Mouse (Mus musculus) cerebellum, adult 11 months (tissue): ENCODE measurements around the gene Icam5.

ENCODE experiments used
- DNase-seq: peaks from one replicate; pipeline ENCODE4 v3.0.0; 2022

The Icam5 gene

DNA sequence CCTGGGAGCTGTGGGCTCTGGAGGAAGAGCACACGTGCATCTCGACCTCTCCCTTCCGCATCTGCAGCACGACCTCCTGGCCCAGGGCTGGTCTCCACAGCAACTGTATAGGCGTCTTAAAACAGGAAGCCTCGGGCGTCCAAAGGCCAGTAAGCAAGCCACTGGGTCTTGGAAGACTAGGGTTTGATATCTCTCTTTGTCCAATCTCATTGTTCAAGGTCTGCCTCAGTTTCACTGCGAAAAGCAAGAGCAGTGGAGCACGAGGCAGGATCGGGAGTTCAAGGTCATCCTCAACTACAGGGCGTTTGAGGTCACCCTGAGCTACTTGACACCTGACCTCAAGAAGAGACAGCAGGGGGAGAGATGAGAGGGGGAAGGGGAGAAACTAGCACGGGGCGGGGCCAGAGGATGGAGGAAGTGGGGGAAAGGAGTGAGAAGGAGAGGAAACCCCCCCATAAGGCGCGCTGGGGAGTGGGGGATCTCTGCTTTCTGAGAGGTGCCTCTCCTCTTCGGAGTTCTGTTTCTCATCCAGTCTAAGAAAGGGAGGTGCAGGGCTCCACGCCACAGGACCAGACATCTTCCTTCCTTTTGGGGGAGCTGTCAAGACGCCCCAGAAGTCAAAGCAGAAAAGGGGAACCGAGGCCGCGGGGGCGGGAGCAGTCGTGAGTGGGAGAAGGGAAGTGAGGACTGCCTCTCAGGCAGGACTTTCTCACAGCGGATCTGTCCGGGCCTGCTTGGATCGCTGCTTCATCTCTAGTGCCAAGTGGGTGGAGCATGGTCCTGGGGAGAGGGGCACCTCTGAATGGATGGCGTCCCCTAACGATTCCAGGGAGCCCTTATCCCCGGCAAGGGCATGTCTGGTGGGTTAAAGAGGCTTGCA lies 16.9 kb upstream of the Icam5 start:
- DNase-seq, result no peak

DNA sequence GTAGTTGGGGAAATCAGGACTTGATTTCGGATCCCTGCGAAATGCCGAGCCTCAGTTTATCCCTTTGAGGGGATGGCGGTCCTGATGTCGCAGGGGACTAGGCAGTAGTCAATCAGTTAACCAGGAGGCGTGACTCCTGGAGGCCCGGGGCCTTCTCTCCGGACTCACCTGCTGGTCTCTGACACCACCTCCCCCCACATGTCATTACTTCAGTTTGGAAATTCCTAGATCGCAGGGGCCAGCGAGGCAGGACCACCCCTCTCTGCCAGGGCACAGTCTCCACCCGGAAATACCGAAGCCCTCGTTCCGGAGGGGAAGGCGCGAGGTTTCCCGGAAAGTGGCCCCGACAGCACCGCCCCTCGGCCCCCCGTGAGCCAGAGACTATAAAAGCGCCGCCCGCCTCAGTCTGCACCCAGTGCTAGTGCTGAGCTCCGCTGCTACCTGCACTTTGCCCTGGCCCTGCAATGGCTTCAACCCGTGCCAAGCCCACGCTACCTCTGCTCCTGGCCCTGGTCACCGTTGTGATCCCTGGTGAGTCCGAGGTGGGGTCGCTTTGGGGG lies 16.2 kb upstream of the Icam5 start, which contains the start of gene Icam1:
Gene Icam1 (plus strand): TSS at position 415 of the 560 bp plus-strand sequence.
- DNase-seq, result no peak

DNA sequence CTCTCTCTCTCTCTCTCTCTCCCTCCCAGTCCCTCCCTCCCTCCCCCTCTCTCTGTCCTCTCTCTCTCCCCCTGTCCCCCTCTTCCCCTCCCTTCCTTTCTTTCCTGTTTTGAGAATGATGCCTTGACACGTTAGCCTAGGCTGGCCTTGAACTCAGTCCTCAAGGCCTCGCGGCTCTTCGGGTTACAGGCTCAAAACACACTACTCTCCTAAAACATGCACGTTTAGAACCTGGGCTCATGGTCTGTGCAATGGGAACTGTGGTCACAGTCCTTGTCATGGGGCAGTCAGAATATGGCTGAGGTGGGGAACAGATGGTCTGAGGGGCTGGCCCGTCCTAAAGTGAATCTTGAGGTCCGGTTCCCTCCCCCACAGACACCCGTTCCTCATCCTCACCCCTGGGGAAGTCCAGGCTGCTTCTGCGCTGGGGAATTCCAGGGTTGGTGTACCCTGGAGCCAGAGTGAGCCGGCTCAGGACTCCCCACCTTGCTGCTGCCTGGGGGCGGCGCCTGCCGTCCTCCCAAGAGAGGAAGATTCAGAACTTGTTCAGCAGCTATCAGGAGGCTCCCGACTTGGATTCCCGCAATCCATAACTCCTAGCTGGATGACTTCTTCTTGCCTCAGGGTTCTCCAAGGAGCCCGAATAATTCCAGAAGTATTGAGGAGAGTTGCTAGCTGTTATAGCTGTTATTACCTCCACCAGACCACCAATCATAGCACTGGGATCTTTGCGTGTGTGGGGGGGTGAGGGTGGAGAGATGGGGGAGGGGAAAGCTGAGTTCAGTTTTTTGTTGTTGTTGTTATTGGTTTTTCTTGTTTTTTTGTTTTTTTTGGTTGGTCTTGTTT lies 15.3 kb upstream of the Icam5 start:
- no peak for DNase-seq

DNA sequence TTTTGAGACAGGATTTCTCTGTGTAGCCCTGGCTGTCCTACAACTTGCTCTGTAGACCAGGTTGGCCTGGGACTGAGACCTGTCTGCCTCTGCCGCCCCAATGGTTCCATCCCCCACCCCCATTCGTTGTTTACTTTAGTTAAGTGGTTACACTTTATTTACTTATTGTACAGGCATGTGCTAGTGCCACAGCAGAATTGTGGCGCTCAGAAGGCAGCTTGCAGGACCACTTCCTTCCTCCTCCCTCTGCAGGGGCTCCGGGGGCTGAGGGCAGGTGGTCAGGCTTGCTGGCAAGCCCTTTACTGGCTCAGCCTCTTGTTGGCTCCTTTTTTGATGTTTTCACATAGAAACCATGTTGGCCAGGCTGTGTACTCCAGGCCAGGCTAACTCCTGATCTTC lies 14.7 kb upstream of the Icam5 start:
- no peak for DNase-seq

DNA sequence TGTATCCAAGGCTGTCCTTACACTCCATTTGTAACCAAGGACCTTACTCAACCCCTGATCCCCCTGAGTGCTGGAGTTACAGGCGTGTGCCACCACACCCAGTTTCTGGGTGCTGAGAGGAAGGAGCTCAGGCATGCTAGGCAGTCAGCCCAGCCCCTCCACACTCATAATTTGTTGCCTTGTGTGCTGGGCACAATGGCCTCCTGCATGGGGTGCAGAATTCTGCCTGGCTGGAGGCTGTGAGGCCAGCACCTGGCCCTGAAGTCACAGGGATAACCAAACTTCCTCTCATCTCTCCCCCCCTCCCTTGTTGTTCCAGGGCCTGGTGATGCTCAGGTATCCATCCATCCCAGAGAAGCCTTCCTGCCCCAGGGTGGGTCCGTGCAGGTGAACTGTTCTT lies 13.3 kb upstream of the Icam5 start:
- DNase-seq, result no peak

DNA sequence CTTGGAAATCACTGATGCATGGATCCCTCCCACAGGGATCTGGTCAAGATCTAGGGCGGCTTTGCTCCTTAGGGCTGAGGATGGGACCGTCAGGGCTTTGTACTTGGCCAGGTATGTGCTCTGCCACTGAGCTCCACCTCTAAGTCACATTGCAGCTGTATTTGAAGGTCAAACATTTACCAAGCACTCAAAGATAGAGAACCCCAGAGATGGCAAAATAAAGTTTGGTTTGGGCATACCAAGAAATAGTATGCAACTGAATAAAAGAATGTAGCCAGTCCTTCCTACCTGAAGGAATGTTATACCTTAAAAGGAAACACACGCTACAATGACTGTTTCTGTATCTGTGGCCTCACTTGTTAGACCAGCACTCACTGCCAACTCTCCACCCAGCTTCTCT lies 10.5 kb upstream of the Icam5 start:
- no peak for DNase-seq

DNA sequence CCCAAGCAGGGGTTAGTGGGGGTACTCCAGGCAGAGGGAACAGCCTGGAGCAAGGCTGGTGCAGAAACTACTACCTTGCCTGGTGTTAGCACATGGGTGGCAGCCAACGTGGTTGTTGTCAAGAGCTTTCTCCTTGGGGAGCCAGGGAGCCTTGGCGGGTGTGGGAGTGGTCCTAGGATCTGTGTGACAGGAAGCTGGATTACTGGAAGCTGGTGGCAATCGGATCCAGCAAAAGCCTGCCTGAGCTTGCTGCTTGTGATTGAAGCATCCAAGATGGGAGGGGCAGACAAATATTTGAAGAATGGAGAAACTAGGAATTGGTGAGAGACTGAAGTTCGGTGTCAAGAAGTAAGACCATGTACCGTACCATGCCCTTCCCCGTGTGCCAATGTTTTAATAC lies 9.6 kb upstream of the Icam5 start:
- DNase-seq, result no peak

DNA sequence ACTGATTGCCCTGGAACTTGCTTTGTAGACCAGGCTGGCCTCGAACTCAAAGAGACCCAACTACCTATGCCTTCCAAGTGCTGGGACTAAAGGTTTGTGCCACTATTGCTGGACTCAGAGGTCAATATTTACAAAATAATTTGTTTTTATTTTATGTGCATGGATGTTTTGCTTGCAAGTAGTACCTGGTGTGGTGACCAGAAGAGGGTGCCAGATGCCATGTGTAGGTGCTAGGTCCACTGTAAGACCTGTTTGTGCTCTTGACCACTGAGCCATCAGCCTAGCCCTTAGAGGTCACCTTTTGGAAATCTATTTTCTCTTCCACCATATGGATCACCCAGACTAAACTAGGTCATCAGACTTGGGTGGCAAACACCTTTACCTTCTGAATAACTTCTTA lies 9.1 kb upstream of the Icam5 start:
- no peak for DNase-seq

DNA sequence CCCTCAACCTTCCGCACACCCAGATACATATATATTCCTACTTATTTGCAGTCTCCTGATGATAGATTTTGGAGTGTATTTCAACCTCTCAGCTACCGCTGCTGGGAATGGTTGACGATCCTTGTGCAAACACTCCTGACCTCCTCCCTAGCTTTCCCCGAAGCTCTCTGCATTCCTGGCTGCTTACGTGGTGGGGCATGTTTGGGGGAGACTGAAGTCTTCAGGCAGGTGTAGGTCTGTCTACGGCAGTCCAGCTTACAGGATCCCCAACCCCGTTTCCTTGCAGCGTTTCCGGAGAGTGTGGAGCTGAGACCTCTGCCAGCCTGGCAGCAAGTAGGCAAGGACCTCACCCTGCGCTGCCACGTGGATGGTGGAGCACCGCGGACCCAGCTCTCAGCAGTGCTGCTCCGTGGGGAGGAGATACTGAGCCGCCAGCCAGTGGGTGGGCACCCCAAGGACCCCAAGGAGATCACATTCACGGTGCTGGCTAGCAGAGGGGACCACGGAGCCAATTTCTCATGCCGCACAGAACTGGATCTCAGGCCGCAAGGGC lies 6.5 kb upstream of the Icam5 start:
- no peak for DNase-seq

DNA sequence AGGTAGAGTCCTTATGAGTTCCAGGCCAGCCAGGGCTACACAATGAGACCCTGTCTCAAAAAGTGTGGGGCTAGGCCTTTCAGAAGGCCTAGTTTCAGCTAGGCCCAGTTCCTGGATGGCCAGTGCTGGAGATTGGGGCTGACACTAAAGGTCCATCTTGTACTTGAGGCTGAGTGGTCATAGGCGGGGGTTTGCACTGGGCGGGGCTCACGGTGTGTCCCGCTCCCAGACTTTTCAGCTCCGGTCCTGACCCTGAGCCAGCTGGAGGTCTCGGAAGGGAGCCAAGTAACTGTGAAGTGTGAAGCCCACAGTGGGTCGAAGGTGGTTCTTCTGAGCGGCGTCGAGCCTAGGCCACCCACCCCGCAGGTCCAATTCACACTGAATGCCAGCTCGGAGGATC lies 5.0 kb upstream of the Icam5 start:
- no peak for DNase-seq

DNA sequence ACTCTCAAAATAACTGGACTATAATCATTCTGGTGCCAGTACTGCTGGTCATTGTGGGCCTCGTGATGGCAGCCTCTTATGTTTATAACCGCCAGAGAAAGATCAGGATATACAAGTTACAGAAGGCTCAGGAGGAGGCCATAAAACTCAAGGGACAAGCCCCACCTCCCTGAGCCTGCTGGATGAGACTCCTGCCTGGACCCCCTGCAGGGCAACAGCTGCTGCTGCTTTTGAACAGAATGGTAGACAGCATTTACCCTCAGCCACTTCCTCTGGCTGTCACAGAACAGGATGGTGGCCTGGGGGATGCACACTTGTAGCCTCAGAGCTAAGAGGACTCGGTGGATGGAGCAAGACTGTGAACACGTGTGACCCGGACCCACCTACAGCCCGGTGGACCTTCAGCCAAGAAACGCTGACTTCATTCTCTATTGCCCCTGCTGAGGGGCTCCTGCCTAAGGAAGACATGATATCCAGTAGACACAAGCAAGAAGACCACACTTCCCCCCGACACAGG lies 4.0 kb upstream of the Icam5 start:
- no peak for DNase-seq

DNA sequence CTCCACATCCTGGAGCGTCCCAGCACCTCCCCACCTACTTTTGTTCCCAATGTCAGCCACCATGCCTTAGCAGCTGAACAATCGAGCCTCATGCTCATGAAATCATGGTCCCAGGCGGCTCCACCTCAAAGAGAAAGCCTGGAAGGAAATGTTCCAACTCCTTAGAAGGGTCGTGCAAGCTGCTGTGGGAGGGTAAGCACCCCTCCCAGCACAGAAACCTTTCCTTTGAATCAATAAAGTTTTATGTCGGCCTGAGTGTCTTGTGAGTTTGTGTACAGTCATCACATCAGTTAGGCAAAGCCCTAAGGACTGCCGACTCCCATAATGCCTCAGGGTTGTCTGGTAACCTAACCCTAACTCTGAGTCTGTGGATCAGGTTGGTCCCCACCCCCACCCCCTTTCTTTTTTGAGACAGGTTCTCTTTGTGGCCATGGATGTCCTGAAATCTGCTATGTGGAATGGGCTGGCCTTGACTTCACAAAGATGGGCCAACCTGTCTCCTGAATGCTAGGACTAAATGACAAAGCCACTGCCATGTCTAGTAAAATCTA lies 3.2 kb upstream of the Icam5 start:
- no peak for DNase-seq

DNA sequence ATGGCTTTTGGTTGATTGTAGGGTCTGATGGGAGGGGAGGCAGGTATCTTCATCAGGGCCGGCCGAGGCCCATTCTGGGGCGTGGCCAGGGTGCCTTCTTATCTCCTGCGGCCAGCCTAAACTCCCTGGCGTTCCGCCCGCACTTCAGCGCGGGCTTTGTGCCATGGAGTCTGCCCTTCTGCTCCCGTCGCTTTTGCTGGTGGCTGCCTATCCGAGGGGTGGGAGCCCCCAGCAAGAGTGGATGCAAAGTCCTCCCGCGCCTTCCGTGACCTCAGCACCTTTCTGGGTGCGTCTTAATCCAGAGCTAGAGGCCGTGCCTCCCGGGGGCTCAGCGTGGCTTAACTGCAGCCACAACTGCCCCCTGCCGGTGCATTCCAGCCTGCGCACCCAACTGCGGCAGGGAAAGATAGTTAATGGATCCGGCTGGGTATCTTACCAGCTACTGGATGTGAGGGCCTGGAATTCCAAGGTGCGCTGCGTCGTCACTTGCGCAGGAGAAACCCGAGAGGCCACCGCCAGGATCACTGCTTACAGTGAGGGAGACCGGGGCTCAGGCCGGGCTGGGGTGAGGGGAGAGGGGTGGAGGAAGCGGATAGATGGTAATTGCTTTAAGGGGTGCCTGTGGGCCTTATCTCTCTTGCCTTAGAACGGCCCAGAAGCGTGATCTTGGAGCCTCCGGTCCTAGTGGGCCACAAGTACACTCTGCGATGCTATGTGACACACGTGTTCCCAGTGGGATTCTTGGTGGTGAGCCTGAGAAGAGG lies 2.4 kb upstream of the Icam5 start, which contains the start of gene Icam4:
Gene Icam4 (plus strand): TSS at position 83 of the 764 bp plus-strand sequence.
- peak; percentile 38 for DNase-seq

DNA sequence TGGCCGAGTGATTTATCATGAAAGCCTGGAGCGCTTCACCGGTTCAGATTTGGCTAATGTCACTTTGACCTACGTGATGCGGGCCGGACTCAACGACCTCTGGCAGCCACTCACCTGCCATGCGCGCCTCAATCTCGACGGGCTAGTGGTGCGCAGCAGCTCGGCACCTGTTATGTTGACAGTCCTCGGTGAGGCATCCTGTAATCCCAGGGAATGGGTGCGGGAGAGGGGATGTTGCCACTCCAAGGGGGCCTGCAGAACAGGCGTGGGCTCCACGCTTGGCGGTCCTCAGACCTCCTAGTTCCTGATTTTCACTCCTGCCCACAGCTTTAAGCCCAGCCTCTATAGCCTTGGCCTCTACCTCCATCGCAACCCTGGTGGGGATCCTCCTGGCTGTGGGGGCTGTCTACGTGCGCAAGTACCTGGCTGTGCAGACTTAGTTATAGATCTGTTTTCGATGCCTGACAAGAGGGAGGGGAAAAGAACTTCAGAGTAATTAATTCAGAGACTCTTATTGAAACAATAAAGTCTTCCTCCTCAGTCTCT lies 1.7 kb upstream of the Icam5 start:
- DNase-seq, result no peak

DNA sequence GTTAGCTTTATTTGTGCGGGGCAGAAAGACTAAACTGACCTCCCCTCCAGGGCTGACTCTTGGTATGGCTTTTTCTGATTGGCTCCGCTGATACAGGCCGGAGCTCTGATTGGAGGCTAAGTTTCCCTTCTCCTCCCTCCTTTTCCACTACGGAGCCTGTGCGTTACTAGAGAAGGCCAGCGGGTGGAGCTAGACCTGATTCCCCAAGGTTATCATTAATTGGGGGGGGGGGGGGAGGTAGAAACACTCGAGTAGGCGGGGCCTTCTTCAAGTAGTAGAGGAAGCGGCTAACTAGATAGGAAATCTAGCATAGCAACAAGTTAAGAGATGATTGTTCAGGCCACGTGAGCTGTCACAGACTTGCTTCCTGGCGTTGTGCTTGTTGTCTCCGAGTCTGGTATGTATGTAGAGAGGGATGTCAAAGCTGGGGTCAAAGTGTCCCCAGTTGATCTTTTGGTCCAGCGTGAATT lies 1.1 kb upstream of the Icam5 start:
- DNase-seq, result peak; percentile 70

DNA sequence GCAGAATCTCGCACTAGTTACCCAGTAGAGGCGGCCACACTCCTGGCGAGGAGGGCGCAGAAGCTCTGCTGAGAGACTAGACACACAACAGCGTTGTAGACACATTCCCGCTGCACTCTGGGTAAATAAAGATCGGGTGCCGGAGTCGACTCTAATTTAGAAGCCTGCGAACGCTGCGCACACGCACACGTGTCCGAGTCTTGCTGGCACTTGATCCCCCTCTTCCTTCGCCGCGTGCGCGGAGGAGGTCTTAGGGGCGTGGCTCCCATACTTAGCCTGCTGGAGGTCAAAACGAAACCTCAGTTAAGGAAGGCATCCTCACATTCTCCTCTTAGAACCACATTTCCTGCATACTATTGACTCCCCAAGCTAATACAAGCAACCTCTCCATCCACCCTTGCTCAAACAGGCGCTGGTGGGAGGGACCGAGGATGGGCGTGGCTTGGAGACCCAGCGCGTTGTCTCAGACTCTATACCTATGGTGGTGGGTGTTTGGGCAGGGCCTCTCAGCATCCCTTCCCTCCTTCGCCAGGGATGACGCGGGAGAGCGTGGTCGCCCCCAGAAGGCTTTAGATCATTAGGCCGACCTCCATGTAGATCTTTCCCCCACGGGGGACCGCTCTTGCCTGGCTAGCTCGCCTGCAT lies 500 bp upstream of the Icam5 start:
- DNase-seq, result no peak

DNA sequence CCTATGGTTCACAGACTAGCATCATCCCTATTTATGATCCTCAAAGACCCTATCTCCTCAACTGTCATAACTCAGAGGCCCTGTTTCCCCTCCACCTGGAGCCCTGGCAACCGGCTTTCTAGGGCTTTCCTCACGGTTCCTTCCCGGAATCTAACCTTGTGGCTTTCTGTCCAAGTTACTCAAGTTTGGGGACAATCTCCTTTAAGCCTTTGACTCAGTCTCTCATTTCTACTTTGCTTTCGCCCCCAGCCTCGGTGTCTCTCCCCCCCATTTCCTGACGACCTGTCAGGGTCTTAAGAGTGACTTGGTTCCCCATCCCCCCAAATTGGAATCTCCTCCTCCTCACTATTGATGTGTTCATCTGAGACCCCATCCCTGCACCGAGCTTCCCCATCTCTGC lies 618 bp downstream of the Icam5 start:
- DNase-seq, result no peak

DNA sequence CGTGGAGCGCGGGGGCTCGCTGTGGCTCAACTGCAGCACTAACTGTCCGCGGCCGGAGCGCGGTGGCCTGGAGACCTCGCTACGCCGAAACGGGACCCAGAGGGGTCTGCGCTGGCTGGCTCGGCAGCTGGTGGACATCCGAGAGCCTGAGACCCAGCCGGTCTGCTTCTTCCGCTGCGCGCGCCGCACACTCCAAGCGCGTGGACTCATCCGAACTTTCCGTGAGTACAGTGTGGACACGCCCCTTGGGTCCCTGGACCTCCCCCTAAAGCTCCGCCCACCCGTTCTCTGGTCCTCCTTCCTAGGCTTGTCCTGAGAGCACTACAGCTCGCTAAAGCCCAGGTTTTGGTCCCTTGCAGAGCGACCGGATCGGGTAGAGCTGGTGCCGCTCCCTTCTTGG lies 1.3 kb downstream of the Icam5 start:
- DNase-seq, result no peak

DNA sequence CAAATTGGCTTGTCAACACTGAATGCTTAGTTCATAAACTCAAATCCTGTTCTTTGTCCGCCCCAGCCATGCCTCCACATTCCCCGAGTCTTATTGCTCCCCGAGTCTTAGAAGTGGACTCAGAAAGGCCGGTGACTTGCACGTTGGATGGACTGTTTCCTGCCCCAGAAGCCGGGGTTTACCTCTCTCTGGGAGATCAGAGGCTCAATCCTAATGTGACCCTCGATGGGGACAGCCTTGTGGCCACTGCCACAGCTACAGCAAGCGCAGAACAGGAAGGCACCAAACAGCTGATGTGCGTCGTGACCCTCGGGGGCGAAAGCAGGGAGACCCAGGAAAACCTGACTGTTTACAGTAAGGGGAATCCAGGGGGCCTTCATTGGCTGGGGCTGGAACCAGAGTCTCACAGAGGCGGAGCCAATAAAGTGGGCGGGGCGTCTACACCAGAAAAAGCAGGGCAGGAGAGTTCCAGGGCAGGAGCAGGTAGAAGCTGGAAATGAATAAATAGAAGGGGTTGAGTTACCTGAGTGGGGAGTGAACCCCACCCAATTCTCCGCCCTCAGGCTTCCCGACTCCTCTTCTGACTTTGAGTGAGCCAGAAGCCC lies 2.7 kb downstream of the Icam5 start:
- DNase-seq, result no peak

DNA sequence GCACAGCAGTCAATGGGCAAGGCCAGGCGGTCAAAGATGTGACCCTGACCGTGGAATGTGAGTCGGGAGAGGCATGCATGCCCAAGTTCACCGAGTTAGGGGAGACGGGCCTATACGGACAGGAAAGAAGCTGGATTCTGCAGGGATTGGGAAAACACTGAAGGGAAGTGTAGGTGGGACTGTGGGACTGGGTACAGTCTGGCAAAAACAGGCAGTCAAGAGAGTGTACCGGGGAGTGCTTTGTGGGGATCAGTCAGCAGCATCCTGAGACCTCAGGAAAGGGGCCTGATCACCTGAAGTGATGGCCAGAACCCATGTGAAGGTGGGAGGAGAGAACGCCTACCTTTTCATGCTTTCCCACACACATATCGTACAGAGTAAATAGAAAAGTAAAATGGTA lies 3.7 kb downstream of the Icam5 start:
- DNase-seq, result no peak

DNA sequence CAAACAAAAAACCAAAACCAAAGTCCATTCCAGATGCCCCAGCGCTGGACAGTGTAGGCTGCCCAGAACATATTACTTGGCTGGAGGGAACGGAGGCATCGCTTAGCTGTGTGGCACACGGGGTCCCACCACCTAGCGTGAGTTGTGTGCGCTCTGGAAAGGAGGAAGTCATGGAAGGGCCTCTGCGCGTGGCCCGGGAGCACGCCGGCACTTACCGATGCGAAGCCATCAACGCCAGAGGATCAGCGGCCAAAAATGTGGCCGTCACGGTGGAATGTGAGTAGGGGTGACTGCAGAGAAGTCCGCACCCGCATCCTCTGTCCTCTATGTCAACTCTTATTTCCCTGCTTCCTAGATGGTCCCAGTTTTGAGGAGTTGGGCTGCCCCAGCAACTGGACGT lies 4.3 kb downstream of the Icam5 start:
- DNase-seq, result no peak
